Mouse (Mus musculus): ENCODE data around the gene Gmppb.

The Gmppb gene

GRCm38 (mm10) chr9:108051931-108052220 lies 2.8 kb downstream of the Gmppb start:
- no peak for DNase-seq

GRCm38 (mm10) chr9:108052411-108052810 lies 3.4 kb downstream of the Gmppb start:
- DNase-seq = peak in 1 of 2 experiments; percentile 12

- peak; percentile 95 to 97 for DNase-seq
Observed at GRCm38 (mm10) chr9:108052885-108053664, 4.0 kb downstream of the Gmppb start, which contains the start of gene Amigo3. Gene Amigo3 (plus strand): TSS chr9:108053159.

DNA sequence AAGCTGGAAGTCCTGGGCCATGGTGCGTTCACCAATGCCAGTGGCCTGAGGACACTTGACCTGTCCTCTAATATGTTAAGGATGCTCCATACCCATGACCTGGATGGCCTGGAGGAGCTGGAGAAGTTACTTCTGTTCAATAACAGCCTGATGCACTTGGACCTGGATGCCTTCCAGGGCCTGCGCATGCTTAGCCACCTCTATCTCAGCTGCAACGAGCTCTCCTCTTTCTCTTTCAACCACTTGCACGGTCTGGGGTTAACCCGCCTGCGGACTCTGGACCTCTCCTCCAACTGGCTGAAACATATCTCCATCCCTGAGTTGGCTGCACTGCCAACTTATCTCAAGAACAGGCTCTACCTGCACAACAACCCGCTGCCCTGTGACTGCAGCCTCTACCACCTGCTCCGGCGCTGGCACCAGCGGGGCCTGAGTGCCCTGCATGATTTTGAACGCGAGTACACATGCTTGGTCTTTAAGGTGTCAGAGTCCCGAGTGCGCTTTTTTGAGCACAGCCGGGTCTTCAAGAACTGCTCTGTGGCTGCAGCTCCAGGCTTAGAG lies 4.7 kb downstream of the Gmppb start:
- DNase-seq = peak; percentile 23 to 27

DNA sequence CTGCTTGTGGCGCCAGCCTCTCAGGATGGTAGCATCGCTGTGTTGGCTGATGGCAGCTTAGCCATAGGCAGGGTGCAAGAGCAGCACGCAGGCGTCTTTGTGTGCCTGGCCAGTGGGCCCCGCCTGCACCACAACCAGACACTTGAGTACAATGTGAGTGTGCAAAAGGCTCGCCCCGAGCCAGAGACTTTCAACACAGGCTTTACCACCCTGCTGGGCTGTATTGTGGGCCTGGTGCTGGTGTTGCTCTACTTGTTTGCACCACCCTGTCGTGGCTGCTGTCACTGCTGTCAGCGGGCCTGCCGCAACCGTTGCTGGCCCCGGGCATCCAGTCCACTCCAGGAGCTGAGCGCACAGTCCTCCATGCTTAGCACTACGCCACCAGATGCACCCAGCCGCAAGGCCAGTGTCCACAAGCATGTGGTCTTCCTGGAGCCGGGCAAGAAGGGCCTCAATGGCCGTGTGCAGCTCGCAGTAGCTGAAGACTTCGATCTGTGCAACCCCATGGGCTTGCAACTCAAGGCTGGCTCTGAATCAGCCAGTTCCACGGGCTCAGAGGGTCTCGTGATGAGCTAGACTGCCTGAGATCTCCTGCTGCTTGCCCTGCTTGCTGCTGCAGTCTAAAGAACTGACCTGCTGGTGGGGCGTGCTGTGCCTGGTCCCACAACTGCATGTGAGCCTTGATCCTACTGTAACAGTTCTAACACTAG lies 5.4 kb downstream of the Gmppb start:
- peak in 1 of 2 experiments; percentile 7 for DNase-seq

DNA sequence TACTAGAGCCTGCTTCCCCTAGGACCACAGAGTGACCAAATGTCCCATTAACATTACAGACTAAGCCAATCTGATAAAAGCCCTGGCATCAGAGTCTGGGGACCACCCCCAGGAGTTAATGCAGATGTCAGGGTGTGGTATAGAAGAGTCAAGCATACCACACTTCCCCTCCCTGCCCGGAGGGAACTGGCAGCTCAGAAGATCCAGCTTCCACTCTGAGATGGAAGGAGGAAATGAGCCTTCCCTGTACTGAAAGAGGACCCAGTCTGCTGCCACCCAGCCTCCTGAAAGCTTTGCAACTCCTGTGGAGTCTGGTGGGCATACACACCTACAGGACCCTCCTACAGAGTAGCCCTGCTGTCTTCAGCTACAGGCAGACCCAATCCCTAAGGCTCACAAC lies 6.0 kb downstream of the Gmppb start:
- no peak for DNase-seq

GRCm38 (mm10) chr9:108055661-108056237 lies 6.7 kb downstream of the Gmppb start:
- DNase-seq = no peak

GRCm38 (mm10) chr9:108056361-108057261 lies 7.6 kb downstream of the Gmppb start:
- peak in 1 of 2 experiments; percentile 10 for DNase-seq

- no peak for DNase-seq
Observed at GRCm38 (mm10) chr9:108057262-108057562, 8.2 kb downstream of the Gmppb start.

GRCm38 (mm10) chr9:108058291-108058690 lies 9.2 kb downstream of the Gmppb start:
- DNase-seq = no peak

DNA sequence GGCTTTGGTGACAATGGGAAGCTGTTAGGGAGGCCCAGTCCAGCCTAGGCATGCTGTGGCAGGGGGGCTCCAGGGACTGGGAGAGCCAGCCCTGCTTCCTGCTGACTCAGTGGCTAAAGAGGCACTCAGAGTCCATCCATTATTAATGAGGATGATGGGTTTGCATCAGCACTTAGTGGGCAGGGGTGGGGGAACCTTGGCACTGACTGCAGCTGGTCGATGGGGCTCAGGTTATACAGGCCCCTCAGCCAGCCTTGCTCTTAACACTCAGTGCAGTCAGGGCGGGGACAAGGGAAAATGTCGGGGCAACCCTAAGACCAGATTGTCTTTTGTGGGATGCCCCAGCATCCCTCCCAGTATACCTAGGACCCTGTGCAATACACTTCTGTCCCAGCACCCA lies 13.1 kb downstream of the Gmppb start:
- DNase-seq = no peak

DNA sequence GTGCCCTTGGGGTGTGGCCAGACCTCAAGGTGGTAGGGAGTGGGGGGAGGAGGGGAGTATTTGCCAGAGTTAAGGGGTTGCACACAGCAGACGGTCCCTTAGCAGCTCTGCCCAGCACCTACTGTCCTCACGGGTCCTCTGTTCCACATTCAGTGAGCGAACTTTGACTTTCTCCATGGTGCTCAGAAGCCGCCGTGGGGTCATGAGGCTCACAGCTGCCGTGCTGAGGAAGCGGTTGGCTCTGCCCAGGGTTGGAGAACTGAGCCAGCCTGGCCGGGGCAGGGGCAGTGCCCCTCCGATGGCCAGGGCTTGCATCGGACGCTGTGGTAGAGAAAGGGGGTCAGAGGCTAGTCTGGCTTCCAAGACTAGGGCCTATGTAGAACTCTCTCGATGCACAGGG lies 14.3 kb downstream of the Gmppb start:
- DNase-seq = no peak

GRCm38 (mm10) chr9:108065491-108066011 lies 16.5 kb downstream of the Gmppb start:
- peak; percentile 75 to 86 for DNase-seq

GRCm38 (mm10) chr9:108067199-108067598 lies 18.2 kb downstream of the Gmppb start:
- no peak for DNase-seq

DNA sequence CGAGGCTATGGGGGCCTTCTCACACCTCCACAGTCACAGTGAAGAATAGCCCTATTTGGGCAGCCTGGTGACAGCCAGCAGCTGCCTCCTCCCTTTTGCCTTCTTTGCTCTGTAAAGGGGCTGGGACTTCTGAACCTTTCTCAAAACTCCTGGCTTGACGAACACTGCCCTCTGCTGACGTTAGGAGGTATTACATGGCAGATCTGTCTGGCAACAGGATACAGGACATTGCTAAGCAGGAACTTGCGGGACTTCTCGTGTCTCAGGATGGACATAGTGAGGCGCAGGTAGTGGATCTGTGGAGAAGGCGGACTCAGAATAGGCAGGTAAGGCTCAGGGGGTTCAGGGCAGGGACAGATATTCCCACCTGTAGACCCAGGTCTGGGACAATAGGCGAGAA lies 18.9 kb downstream of the Gmppb start:
- peak; percentile 88 to 97 for DNase-seq

- DNase-seq = no peak
Observed at GRCm38 (mm10) chr9:108069007-108069406, 20.0 kb downstream of the Gmppb start.

- DNase-seq = no peak
Observed at GRCm38 (mm10) chr9:108069529-108069928, 20.5 kb downstream of the Gmppb start.

DNA sequence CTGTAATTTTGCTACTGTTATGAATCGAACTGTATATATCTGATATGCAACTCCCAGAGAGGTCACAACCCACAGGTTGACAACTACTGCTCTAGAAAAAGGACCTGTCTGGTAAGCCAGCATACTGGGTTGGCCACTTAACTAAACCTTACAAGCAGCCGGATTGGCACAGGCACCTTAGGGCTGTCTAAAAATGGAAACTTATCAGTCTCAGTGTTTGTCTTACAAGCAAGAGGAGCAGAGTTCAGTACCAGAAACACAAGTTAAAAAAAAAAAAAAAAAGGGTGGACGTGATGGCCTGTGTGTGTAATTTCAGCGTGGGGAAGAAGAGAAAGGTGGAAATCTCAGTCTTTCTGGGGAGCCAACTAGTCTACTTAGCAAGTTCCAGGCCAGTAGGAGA lies 22.8 kb downstream of the Gmppb start:
- DNase-seq = no peak

DNA sequence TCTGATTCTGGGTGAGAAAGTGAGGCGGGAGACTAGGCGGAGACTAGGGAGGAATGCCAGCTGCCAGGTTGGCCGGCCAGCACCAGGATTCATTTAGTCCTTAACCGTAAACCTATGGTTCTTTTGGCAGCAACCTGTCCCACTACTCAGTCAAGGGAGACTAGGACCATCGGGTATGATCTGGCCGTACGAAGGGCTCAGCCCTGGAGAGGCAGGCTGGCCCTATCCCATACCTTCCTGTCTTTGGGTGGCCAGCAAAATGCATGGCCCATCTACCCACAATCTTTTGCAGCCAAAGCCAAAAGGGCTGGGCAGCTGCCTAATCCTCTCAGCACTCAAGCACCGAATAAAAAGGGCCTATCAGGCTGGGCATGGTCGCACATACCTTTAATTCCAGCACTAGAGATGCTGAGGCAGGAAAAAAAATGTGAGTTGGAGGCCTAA lies 23.5 kb downstream of the Gmppb start:
- DNase-seq = peak; percentile 65 to 69

GRCm38 (mm10) chr9:108073141-108073930 lies 24.3 kb downstream of the Gmppb start:
- peak; percentile 79 to 85 for DNase-seq

DNA sequence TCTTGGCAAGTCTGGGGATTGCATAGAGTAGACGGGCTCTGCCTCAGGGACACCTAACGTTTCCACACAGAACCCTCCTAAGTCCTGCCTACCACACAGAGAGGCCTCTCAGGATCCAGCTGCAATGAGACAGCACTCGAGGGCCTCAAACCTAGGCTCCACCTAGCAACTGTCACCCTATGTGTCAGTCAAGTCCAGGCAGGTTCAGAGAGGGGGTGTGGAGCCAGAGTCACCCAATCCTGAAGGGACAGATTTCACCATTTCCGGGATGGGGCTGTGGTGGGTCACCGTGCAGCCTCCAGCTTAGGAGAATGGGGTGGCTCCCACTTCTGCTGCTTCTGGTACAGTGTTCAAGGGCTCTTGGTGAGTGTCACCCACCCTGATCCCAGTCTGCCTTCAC lies 31.1 kb downstream of the Gmppb start, which contains the start of gene Mst1:
TSS of gene Mst1 (plus strand) at position 269 of the 400 bp plus-strand sequence.
- no peak for DNase-seq
